In genomic region chr17:56593527-56594271, GRCm38 (mm10) we compare ENCODE assay signal across 13 mouse cellular contexts. TPM values are rescaled to one million over a fixed set of nuclear protein-coding genes. Genes with fewer than 3 reads are reported as not detected.
DNase-seq lines count a peak whose midpoint lies in the region; ATAC-seq and TF ChIP-seq lines count a peak whose summit lies in the region.
"Had no signal": no experiment of that assay in that cellular context is flagged by ENCODE, and none has a peak within 500 bp of the region (broad histone marks: within the 10 kb centered on the region; RNA-seq: fewer than 3 reads in every experiment).

No protein-coding gene starts in this region.

- no peaks in the 10 kb centered on the region for H3K9me3 ChIP-seq in heart, embryonic 11.5 days (replicated peaks; ENCODE audit: control insufficient read depth, low read length)
- no peaks in the 10 kb centered on the region for H3K9me3 ChIP-seq in stomach, postnatal 0 days (ENCODE audit: control insufficient read depth, low read length)
- H3K9me3 ChIP-seq: embryonic facial prominence, embryonic 13.5 days; forebrain, embryonic 15.5 days; midbrain, embryonic 13.5 days had no signal

- TF ChIP-seq CTCF in stomach, postnatal 0 days (IDR thresholded peaks at IDR 0.05; ENCODE audit: low read depth): no peak

- no peak overlapping the region for H3K9ac ChIP-seq in heart, embryonic 11.5 days (ENCODE audit: low read depth, low read length)
- H3K9ac ChIP-seq in stomach, postnatal 0 days (ENCODE audit: low read length): no peak overlapping the region
- H3K9ac ChIP-seq: embryonic facial prominence, embryonic 13.5 days; forebrain, embryonic 15.5 days; midbrain, embryonic 13.5 days had no signal

- H3K27ac ChIP-seq in heart, embryonic 11.5 days (ENCODE audit: low read depth, low read length): no peak overlapping the region
- H3K27ac ChIP-seq in stomach, postnatal 0 days (replicated peaks): no peak overlapping the region
- H3K27ac ChIP-seq: embryonic facial prominence, embryonic 13.5 days; forebrain, embryonic 15.5 days; midbrain, embryonic 13.5 days had no signal

- intact Hi-C loops in heart, postnatal 25 days (cut with DNase I): no loop called here

- no peak for TF ChIP-seq EP300 in stomach, postnatal 0 days (optimal IDR thresholded peaks at IDR 0.05)

- no peaks in the 10 kb centered on the region for H3K4me1 ChIP-seq in heart, embryonic 11.5 days (ENCODE audit: control insufficient read depth, insufficient read depth, low read length)
- H3K4me1 ChIP-seq in stomach, postnatal 0 days (replicated peaks; ENCODE audit: control insufficient read depth, insufficient read depth): no peaks in the 10 kb centered on the region

- H3K36me3 ChIP-seq in heart, embryonic 11.5 days (ENCODE audit: control insufficient read depth, insufficient read depth, low read length): peaks cover 56% of the 10 kb centered on the region
- peaks cover 59% of the 10 kb centered on the region for H3K36me3 ChIP-seq in stomach, postnatal 0 days (ENCODE audit: control insufficient read depth, insufficient read depth, low read length)

- DNase-seq in heart, adult 18-20 months: peak; percentile 34 to 59
- DNase-seq in lung, postnatal 4 days: peak; percentile 22 to 77
- DNase-seq in lung, postnatal 36 days: no peak
- peak; percentile 23 for DNase-seq in heart, postnatal 25 days (ENCODE audit: low spot score)
- no peak for DNase-seq in stomach, postnatal 0 days (ENCODE audit: low spot score)
- DNase-seq in right cerebral cortex, postnatal 4 days: no peak
- DNase-seq: adrenal gland, adult 8-10 months; kidney, postnatal 25 days had no signal

- no peak for ATAC-seq in heart, embryonic 11.5 days (replicated peaks; ENCODE audit: insufficient number of reproducible peaks, low FRiP score, low TSS enrichment)
- peak; percentile 62 for ATAC-seq in stomach, postnatal 0 days (ENCODE audit: low FRiP score, low TSS enrichment)
- ATAC-seq: forebrain, embryonic 15.5 days; midbrain, embryonic 13.5 days had no signal

- H3K4me2 ChIP-seq in heart, embryonic 11.5 days: no peak overlapping the region
- no peak overlapping the region for H3K4me2 ChIP-seq in stomach, postnatal 0 days (replicated peaks; ENCODE audit: low read depth)
- H3K4me2 ChIP-seq: embryonic facial prominence, embryonic 13.5 days; forebrain, embryonic 15.5 days; liver, embryonic 11.5 days; midbrain, embryonic 13.5 days had no signal

- no peak overlapping the region for H3K4me3 ChIP-seq in heart, embryonic 11.5 days (ENCODE audit: low read depth, low read length)
- H3K4me3 ChIP-seq in stomach, postnatal 0 days (ENCODE audit: low read depth, low read length): no peak overlapping the region
- H3K4me3 ChIP-seq: embryonic facial prominence, embryonic 13.5 days; forebrain, embryonic 15.5 days; midbrain, embryonic 13.5 days had no signal

- WGBS in heart, embryonic 11.5 days (ENCODE audit: insufficient replicate concordance): 92% methylated on average over 8 of the region's 8 CpGs
- 67% methylated on average over 8 of the region's 8 CpGs for WGBS in stomach, postnatal 0 days

- H3K27me3 ChIP-seq in heart, embryonic 11.5 days (ENCODE audit: control insufficient read depth, insufficient read depth, low read length): no peaks in the 10 kb centered on the region
- no peaks in the 10 kb centered on the region for H3K27me3 ChIP-seq in stomach, postnatal 0 days (ENCODE audit: control insufficient read depth, insufficient read depth, low read length)
- H3K27me3 ChIP-seq: embryonic facial prominence, embryonic 13.5 days; forebrain, embryonic 15.5 days; midbrain, embryonic 13.5 days had no signal

RNA-seq across cellular contexts. Expression of gene Safb, which starts 9.1 kb away (rescaled TPM):
- 10 to 100 TPM; 59.6 to 68.5 TPM for total RNA-seq in heart, adult 18-20 months (2021)
- 65.9 and 77.3 TPM in 2 replicates for polyA plus RNA-seq in heart, embryonic 11.5 days (2014; fragmentation: Nextera tagmentation; extraction: Ambion mirVana)
- total RNA-seq in heart, postnatal 25 days (2021): 10 to 100 TPM; 64.3 to 72.3 TPM
- 34.7 and 38.6 TPM in 2 replicates for polyA plus RNA-seq in stomach, postnatal 0 days (2015; fragmentation: Nextera tagmentation; extraction: Ambion mirVana)

RNA-seq across cellular contexts. Expression of gene Safb2, which starts 9.3 kb away (rescaled TPM):
- 10 to 100 TPM; 36.0 to 41.9 TPM for total RNA-seq in heart, adult 18-20 months (2021)
- 47.7 and 48.0 TPM in 2 replicates for polyA plus RNA-seq in heart, embryonic 11.5 days (2014; fragmentation: Nextera tagmentation; extraction: Ambion mirVana)
- total RNA-seq in heart, postnatal 25 days (2021): 10 to 100 TPM; 40.4 to 44.0 TPM
- 25.4 and 28.8 TPM in 2 replicates for polyA plus RNA-seq in stomach, postnatal 0 days (2015; fragmentation: Nextera tagmentation; extraction: Ambion mirVana)

RNA-seq across cellular contexts. Expression of gene 2410015M20Rik, which starts 15.9 kb away (rescaled TPM):
- 100 to 1,000 TPM; 341 TPM for total RNA-seq in heart, adult 18-20 months (2021)
- 284 and 290 TPM in 2 replicates for polyA plus RNA-seq in heart, embryonic 11.5 days (2014; fragmentation: Nextera tagmentation; extraction: Ambion mirVana)
- 100 to 1,000 TPM; 343 to 364 TPM for total RNA-seq in heart, postnatal 25 days (2021)
- polyA plus RNA-seq in stomach, postnatal 0 days (2015; fragmentation: Nextera tagmentation; extraction: Ambion mirVana): 327 and 335 TPM in 2 replicates

RNA-seq across cellular contexts. Expression of gene Rpl36, which starts 19.5 kb away (rescaled TPM):
- 100 to 1,000 TPM; 760 to 782 TPM for total RNA-seq in heart, adult 18-20 months (2021)
- 1,303 and 1,414 TPM in 2 replicates for polyA plus RNA-seq in heart, embryonic 11.5 days (2014; fragmentation: Nextera tagmentation; extraction: Ambion mirVana)
- 100 to 1,000 TPM; 692 to 724 TPM for total RNA-seq in heart, postnatal 25 days (2021)
- 2,079 and 2,215 TPM in 2 replicates for polyA plus RNA-seq in stomach, postnatal 0 days (2015; fragmentation: Nextera tagmentation; extraction: Ambion mirVana)

RNA-seq across cellular contexts. Expression of gene Lonp1, which starts 33.0 kb away (rescaled TPM):
- 100 to 1,000 TPM; 125 to 130 TPM for total RNA-seq in heart, adult 18-20 months (2021)
- polyA plus RNA-seq in heart, embryonic 11.5 days (2014; fragmentation: Nextera tagmentation; extraction: Ambion mirVana): 54.1 and 62.2 TPM in 2 replicates
- total RNA-seq in heart, postnatal 25 days (2021): 100 to 1,000 TPM; 107 to 112 TPM
- 25.8 and 27.5 TPM in 2 replicates for polyA plus RNA-seq in stomach, postnatal 0 days (2015; fragmentation: Nextera tagmentation; extraction: Ambion mirVana)

Comparison
In these comparisons a context has a peak if more than half of its experiments do, and no peak if none do; other contexts are left out.
1. DNase-seq: peak in heart, adult 18-20 months (2 of 2), lung, postnatal 4 days (2 of 2) and heart, postnatal 25 days (single experiment); none in lung, postnatal 36 days (single experiment), stomach, postnatal 0 days (single experiment) and right cerebral cortex, postnatal 4 days (single experiment).